Mouse (Mus musculus): ENCODE measurements around the gene Apbb1. TPM values are rescaled to one million over a fixed set of nuclear protein-coding genes. Genes with fewer than 3 reads are reported as not detected.
A peak's percentile ranks its signal among the peaks of the same experiment; 100 is the strongest.

Apbb1 gene
- total and polyA plus RNA-seq, 2 experiments, result 1.1 to 1.6 TPM

GRCm38 (mm10) chr7:105562317-105562716 is 19.1 kb downstream of the Apbb1 start:
- Histone ChIP-seq H3K36me3 (ENCODE audit: control insufficient read depth, insufficient read depth, low read length) (no peaks in the 10 kb centered on the region), H3K27me3 (ENCODE audit: control insufficient read depth, insufficient read depth, low read length) (no peaks in the 10 kb centered on the region), H3K4me3 (ENCODE audit: insufficient read depth, low read depth, low read length) (no peak overlapping the region), H3K79me2 (ENCODE audit: control insufficient read depth, insufficient read depth, low read length) (no peaks in the 10 kb centered on the region), H3K9ac (ENCODE audit: low read depth, low read length) (no peak overlapping the region), H3K4me1 (ENCODE audit: control insufficient read depth, insufficient read depth, low read length) (no peaks in the 10 kb centered on the region), H3K27ac (replicated peaks; ENCODE audit: insufficient read depth, low read depth, low read length) (no peak overlapping the region)
- DNase-seq (ENCODE audit: extremely low read depth, low read depth, low spot score), result no peak
- WGBS, result 89% methylated on average over 3 of the region's 3 CpGs
- TF ChIP-seq CTCF (IDR thresholded peaks at IDR 0.05; ENCODE audit: low read depth, low read length) (no peak), POLR2A (IDR thresholded peaks at IDR 0.05; ENCODE audit: extremely low read depth, insufficient read depth, low read length) (no peak)

- no peak for DNase-seq (ENCODE audit: extremely low read depth, low read depth, low spot score)
- H3K4me3 ChIP-seq (ENCODE audit: insufficient read depth, low read depth, low read length), result no peak overlapping the region
- no peak for TF ChIP-seq POLR2A (IDR thresholded peaks at IDR 0.05; ENCODE audit: extremely low read depth, insufficient read depth, low read length)
- no peak for TF ChIP-seq CTCF (IDR thresholded peaks at IDR 0.05; ENCODE audit: low read depth, low read length)
- peaks cover 6% of the 10 kb centered on the region for H3K4me1 ChIP-seq (ENCODE audit: control insufficient read depth, insufficient read depth, low read length)
- H3K27ac ChIP-seq (replicated peaks; ENCODE audit: insufficient read depth, low read depth, low read length), result no peak overlapping the region
- peaks cover 3% of the 10 kb centered on the region; the same call in 1 of the 2 replicates for H3K79me2 ChIP-seq (ENCODE audit: control insufficient read depth, insufficient read depth, low read length)
- H3K9ac ChIP-seq (ENCODE audit: low read depth, low read length), result no peak overlapping the region
- H3K27me3 ChIP-seq (ENCODE audit: control insufficient read depth, insufficient read depth, low read length), result no peaks in the 10 kb centered on the region
- 93% methylated on average over 9 of the region's 9 CpGs for WGBS
- H3K36me3 ChIP-seq (ENCODE audit: control insufficient read depth, insufficient read depth, low read length), result 0 out of 2 replicates have a peak, but pooled peaks cover 2% of the 10 kb centered on the region
These were observed 22.4 kb downstream of the Apbb1 start for GRCm38 (mm10) chr7:105559016-105559415.

- WGBS, result 91% methylated on average over 11 of the region's 11 CpGs
- TF ChIP-seq CTCF (IDR thresholded peaks at IDR 0.05; ENCODE audit: low read depth, low read length), result no peak
- no peak for TF ChIP-seq POLR2A (IDR thresholded peaks at IDR 0.05; ENCODE audit: extremely low read depth, insufficient read depth, low read length)
- no peak overlapping the region for H3K27ac ChIP-seq (replicated peaks; ENCODE audit: insufficient read depth, low read depth, low read length)
- H3K4me1 ChIP-seq (ENCODE audit: control insufficient read depth, insufficient read depth, low read length), result peaks cover 10% of the 10 kb centered on the region
- no peak overlapping the region for H3K4me3 ChIP-seq (ENCODE audit: insufficient read depth, low read depth, low read length)
- 0 out of 2 replicates have a peak, but pooled peaks cover 2% of the 10 kb centered on the region for H3K36me3 ChIP-seq (ENCODE audit: control insufficient read depth, insufficient read depth, low read length)
- no peak overlapping the region for H3K9ac ChIP-seq (ENCODE audit: low read depth, low read length)
- H3K79me2 ChIP-seq (ENCODE audit: control insufficient read depth, insufficient read depth, low read length), result peaks cover 3% of the 10 kb centered on the region; the same call in 1 of the 2 replicates
- no peaks in the 10 kb centered on the region for H3K27me3 ChIP-seq (ENCODE audit: control insufficient read depth, insufficient read depth, low read length)
- no peak for DNase-seq (ENCODE audit: extremely low read depth, low read depth, low spot score)
These were observed 23.8 kb downstream of the Apbb1 start for GRCm38 (mm10) chr7:105557671-105558070.

- TF ChIP-seq POLR2A (IDR thresholded peaks at IDR 0.05; ENCODE audit: extremely low read depth, insufficient read depth, low read length) (no peak), CTCF (IDR thresholded peaks at IDR 0.05; ENCODE audit: low read depth, low read length) (no peak)
- 93% methylated on average over 8 of the region's 8 CpGs for WGBS
- no peak overlapping the region for H3K4me3 ChIP-seq (ENCODE audit: insufficient read depth, low read depth, low read length)
These were observed 25.0 kb downstream of the Apbb1 start for GRCm38 (mm10) chr7:105556406-105556805.

DNA sequence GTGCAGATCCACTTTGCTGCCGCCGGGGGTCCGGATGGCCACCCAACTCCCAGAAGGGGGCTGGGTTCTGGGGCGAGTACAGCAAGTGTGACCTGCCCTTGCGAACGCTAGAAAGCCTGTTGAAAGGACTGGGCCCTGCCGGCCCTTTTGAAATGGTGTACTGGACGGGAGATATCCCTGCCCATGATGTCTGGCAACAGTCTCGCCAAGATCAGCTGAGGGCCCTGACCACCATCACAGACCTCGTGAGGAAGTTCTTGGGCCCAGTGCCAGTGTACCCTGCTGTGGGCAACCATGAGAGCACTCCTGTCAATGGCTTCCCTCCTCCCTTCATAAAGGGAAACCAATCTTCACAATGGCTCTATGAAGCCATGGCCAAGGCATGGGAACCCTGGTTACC is 25.9 kb downstream of the Apbb1 start:
- Histone ChIP-seq H3K4me1 (ENCODE audit: control insufficient read depth, insufficient read depth, low read length) (peaks cover 10% of the 10 kb centered on the region), H3K36me3 (ENCODE audit: control insufficient read depth, insufficient read depth, low read length) (0 out of 2 replicates have a peak, but pooled peaks cover 2% of the 10 kb centered on the region), H3K27ac (replicated peaks; ENCODE audit: insufficient read depth, low read depth, low read length) (no peak overlapping the region), H3K4me3 (ENCODE audit: insufficient read depth, low read depth, low read length) (no peak overlapping the region), H3K9ac (ENCODE audit: low read depth, low read length) (no peak overlapping the region), H3K27me3 (ENCODE audit: control insufficient read depth, insufficient read depth, low read length) (no peaks in the 10 kb centered on the region), H3K79me2 (ENCODE audit: control insufficient read depth, insufficient read depth, low read length) (peaks cover 3% of the 10 kb centered on the region; the same call in 1 of the 2 replicates)
- WGBS, result 90% methylated on average over 10 of the region's 10 CpGs
- no peak for DNase-seq (ENCODE audit: extremely low read depth, low read depth, low spot score)
- TF ChIP-seq POLR2A (IDR thresholded peaks at IDR 0.05; ENCODE audit: extremely low read depth, insufficient read depth, low read length) (no peak), CTCF (IDR thresholded peaks at IDR 0.05; ENCODE audit: low read depth, low read length) (no peak)

More at GRCm38 (mm10) chr7:105556406-105556805, 25.0 kb downstream of the Apbb1 start:
- H3K36me3 ChIP-seq (ENCODE audit: control insufficient read depth, insufficient read depth, low read length), result 0 out of 2 replicates have a peak, but pooled peaks cover 2% of the 10 kb centered on the region
- H3K27ac ChIP-seq (replicated peaks; ENCODE audit: insufficient read depth, low read depth, low read length), result no peak overlapping the region
- H3K79me2 ChIP-seq (ENCODE audit: control insufficient read depth, insufficient read depth, low read length), result peaks cover 3% of the 10 kb centered on the region; the same call in 1 of the 2 replicates
- DNase-seq (ENCODE audit: extremely low read depth, low read depth, low spot score), result no peak
- H3K27me3 ChIP-seq (ENCODE audit: control insufficient read depth, insufficient read depth, low read length), result no peaks in the 10 kb centered on the region
- H3K9ac ChIP-seq (ENCODE audit: low read depth, low read length), result no peak overlapping the region
- peaks cover 10% of the 10 kb centered on the region for H3K4me1 ChIP-seq (ENCODE audit: control insufficient read depth, insufficient read depth, low read length)

DNA sequence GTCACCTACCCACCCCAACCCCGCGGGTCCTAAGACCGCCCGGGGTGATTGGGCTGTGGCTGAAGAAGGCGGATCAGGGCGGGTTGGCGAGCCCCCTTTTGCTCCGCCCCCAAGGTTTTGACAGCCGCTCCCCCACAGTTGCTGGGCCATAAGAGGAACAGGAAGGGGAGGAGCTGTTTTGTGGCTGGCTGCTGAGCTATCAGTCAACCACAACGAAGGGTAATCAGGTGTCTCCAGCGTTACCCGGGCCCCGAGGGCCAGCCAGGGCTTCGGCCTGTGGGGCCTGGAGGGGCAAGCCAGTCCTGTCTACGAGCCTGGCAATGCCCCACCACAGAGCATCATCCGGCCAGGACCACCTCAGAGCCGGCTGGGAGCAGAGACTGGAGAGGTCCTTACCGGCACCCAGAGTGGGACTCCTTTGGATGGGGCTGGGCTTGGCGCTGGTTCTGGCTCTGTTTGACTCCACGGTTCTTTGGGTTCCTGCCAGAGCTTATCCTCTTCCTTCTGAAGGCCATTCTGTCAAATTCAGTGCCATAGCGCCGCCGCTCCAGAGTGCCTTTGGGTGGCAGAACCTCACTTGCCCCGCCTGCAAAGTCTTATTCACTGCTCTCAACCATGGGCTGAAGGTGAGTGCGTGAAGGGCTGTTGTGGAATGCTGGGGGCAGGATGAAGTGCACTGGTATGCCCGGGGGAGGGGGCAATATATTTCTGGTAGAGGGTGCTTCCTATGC is 27.1 kb downstream of the Apbb1 start, which contains the start of gene Smpd1:
Smpd1 (plus strand) TSS at position 149 of the 731 bp plus-strand sequence.
- Histone ChIP-seq H3K4me1 (ENCODE audit: control insufficient read depth, insufficient read depth, low read length) (peaks cover 10% of the 10 kb centered on the region), H3K27me3 (ENCODE audit: control insufficient read depth, insufficient read depth, low read length) (no peaks in the 10 kb centered on the region), H3K27ac (replicated peaks; ENCODE audit: insufficient read depth, low read depth, low read length) (peak within 1 kb of the TSS; percentile 87), H3K9ac (ENCODE audit: low read depth, low read length) (peak within 1 kb of the TSS; percentile 90), H3K79me2 (ENCODE audit: control insufficient read depth, insufficient read depth, low read length) (peaks cover 3% of the 10 kb centered on the region; the same call in 1 of the 2 replicates), H3K4me3 (ENCODE audit: insufficient read depth, low read depth, low read length) (peak within 1 kb of the TSS; percentile 90), H3K36me3 (ENCODE audit: control insufficient read depth, insufficient read depth, low read length) (0 out of 2 replicates have a peak, but pooled peaks cover 2% of the 10 kb centered on the region)
- 1% methylated on average over 26 of the region's 26 CpGs for WGBS
- no peak for TF ChIP-seq CTCF (IDR thresholded peaks at IDR 0.05; ENCODE audit: low read depth, low read length)
- peak; percentile 43; the same call in 1 of the 2 replicates for TF ChIP-seq POLR2A (IDR thresholded peaks at IDR 0.05; ENCODE audit: extremely low read depth, insufficient read depth, low read length)
- DNase-seq (ENCODE audit: extremely low read depth, low read depth, low spot score), result peak; percentile 91

Data from liver, adult 2 months (tissue).